Mouse (Mus musculus): ENCODE results near the gene Wnt7b. TPM values are rescaled to one million over a fixed set of nuclear protein-coding genes. Genes with fewer than 3 reads are reported as not detected.

The Wnt7b gene
- 33.2 and 35.0 TPM in 2 replicates for polyA plus RNA-seq (2015; fragmentation: Nextera tagmentation; extraction: Ambion mirVana)

GRCm38 (mm10) chr15:85582356-85582910, at the start of gene Wnt7b:
Gene Wnt7b (minus strand): TSS chr15:85582473.
- peaks cover 50% of the 10 kb centered on the region for H3K27me3 ChIP-seq (replicated peaks)
- ATAC-seq (replicated peaks), result 0 out of 2 replicates have a peak, but pooled peaks have one; percentile 31
- WGBS, result 2% methylated on average over 19 of the region's 19 CpGs

GRCm38 (mm10) chr15:85631591-85631990, 49.3 kb upstream of the Wnt7b start:
- no peak overlapping the region for H3K4me3 ChIP-seq
- no peak overlapping the region for H3K27ac ChIP-seq
- H3K9me3 ChIP-seq, result no peaks in the 10 kb centered on the region
- no peak for ATAC-seq (replicated peaks)
- no peaks in the 10 kb centered on the region for H3K36me3 ChIP-seq (replicated peaks)
- H3K9ac ChIP-seq, result no peak overlapping the region
- H3K4me2 ChIP-seq, result no peak overlapping the region
- peaks cover 9% of the 10 kb centered on the region for H3K4me1 ChIP-seq
- WGBS, result 31% methylated on average over 2 of the region's 2 CpGs
- H3K27me3 ChIP-seq (replicated peaks), result no peaks in the 10 kb centered on the region

More at GRCm38 (mm10) chr15:85582356-85582910, at the start of gene Wnt7b:
- Histone ChIP-seq H3K4me3 (peak within 1 kb of the TSS; percentile 62), H3K27ac (peak within 1 kb of the TSS; percentile 61), H3K36me3 (replicated peaks) (no peaks in the 10 kb centered on the region), H3K9ac (peak within 1 kb of the TSS; percentile 50), H3K4me2 (peak within 1 kb of the TSS; percentile 100), H3K4me1 (peaks cover 42% of the 10 kb centered on the region), H3K9me3 (no peaks in the 10 kb centered on the region)

- Histone ChIP-seq H3K4me2 (no peak overlapping the region), H3K36me3 (replicated peaks) (no peaks in the 10 kb centered on the region), H3K4me3 (no peak overlapping the region), H3K9ac (no peak overlapping the region), H3K9me3 (no peaks in the 10 kb centered on the region), H3K27me3 (replicated peaks) (peaks cover under 1% of the 10 kb centered on the region), H3K4me1 (peaks cover 18% of the 10 kb centered on the region), H3K27ac (no peak overlapping the region)
- 72% methylated on average over 7 of the region's 7 CpGs for WGBS
- no peak for ATAC-seq (replicated peaks)
These were observed 47.8 kb upstream of the Wnt7b start for GRCm38 (mm10) chr15:85629924-85630545.

- peak overlapping the region; percentile 53 for H3K9ac ChIP-seq
- ATAC-seq (replicated peaks), result peak; percentile 87
- no peaks in the 10 kb centered on the region for H3K9me3 ChIP-seq
- H3K27ac ChIP-seq, result peak overlapping the region; percentile 71
- peak overlapping the region; percentile 46 for H3K4me3 ChIP-seq
- peak overlapping the region; percentile 78 for H3K4me2 ChIP-seq
- peaks cover 12% of the 10 kb centered on the region for H3K27me3 ChIP-seq (replicated peaks)
- under 1% methylated on average over 65 of the region's 68 CpGs for WGBS
- peaks cover 12% of the 10 kb centered on the region for H3K4me1 ChIP-seq
- no peaks in the 10 kb centered on the region for H3K36me3 ChIP-seq (replicated peaks)
These were observed 43.5 kb upstream of the Wnt7b start for GRCm38 (mm10) chr15:85625666-85626279.

- H3K27ac ChIP-seq, result no peak overlapping the region
- no peak for ATAC-seq (replicated peaks)
These were observed 39.9 kb upstream of the Wnt7b start for GRCm38 (mm10) chr15:85622213-85622612.

GRCm38 (mm10) chr15:85615537-85616100, 33.3 kb upstream of the Wnt7b start:
- Histone ChIP-seq H3K4me2 (no peak overlapping the region), H3K4me3 (no peak overlapping the region), H3K27me3 (replicated peaks) (0 out of 2 replicates have a peak, but pooled peaks cover 6% of the 10 kb centered on the region), H3K9me3 (peaks cover 2% of the 10 kb centered on the region; the same call in 1 of the 2 replicates), H3K9ac (no peak overlapping the region), H3K27ac (no peak overlapping the region), H3K36me3 (replicated peaks) (no peaks in the 10 kb centered on the region), H3K4me1 (peaks cover 17% of the 10 kb centered on the region; the same call in 1 of the 2 replicates)
- ATAC-seq (replicated peaks), result no peak
- 33% methylated on average over 20 of the region's 21 CpGs for WGBS

More at GRCm38 (mm10) chr15:85622213-85622612, 39.9 kb upstream of the Wnt7b start:
- peaks cover 12% of the 10 kb centered on the region for H3K4me1 ChIP-seq
- 81% methylated on average over 13 of the region's 13 CpGs for WGBS
- peaks cover 12% of the 10 kb centered on the region for H3K27me3 ChIP-seq (replicated peaks)
- H3K9ac ChIP-seq, result no peak overlapping the region
- H3K36me3 ChIP-seq (replicated peaks), result no peaks in the 10 kb centered on the region
- no peak overlapping the region for H3K4me2 ChIP-seq
- no peak overlapping the region for H3K4me3 ChIP-seq
- H3K9me3 ChIP-seq, result peaks cover 2% of the 10 kb centered on the region; the same call in 1 of the 2 replicates

GRCm38 (mm10) chr15:85615075-85615474, 32.8 kb upstream of the Wnt7b start:
- no peak for ATAC-seq (replicated peaks)
- H3K4me3 ChIP-seq, result no peak overlapping the region
- H3K27me3 ChIP-seq (replicated peaks), result 0 out of 2 replicates have a peak, but pooled peaks cover 6% of the 10 kb centered on the region
- H3K9me3 ChIP-seq, result peaks cover 2% of the 10 kb centered on the region; the same call in 1 of the 2 replicates
- 45% methylated on average over 22 of the region's 22 CpGs for WGBS
- H3K27ac ChIP-seq, result no peak overlapping the region
- no peak overlapping the region for H3K4me2 ChIP-seq
- H3K4me1 ChIP-seq, result peaks cover 17% of the 10 kb centered on the region; the same call in 1 of the 2 replicates
- no peaks in the 10 kb centered on the region for H3K36me3 ChIP-seq (replicated peaks)
- H3K9ac ChIP-seq, result no peak overlapping the region

GRCm38 (mm10) chr15:85613358-85614266, 31.3 kb upstream of the Wnt7b start:
- no peak overlapping the region for H3K9ac ChIP-seq
- 0 out of 2 replicates have a peak, but pooled peaks cover 6% of the 10 kb centered on the region for H3K27me3 ChIP-seq (replicated peaks)
- no peak overlapping the region for H3K4me3 ChIP-seq
- no peaks in the 10 kb centered on the region for H3K36me3 ChIP-seq (replicated peaks)
- ATAC-seq (replicated peaks), result peak; percentile 81
- peaks cover 17% of the 10 kb centered on the region; the same call in 1 of the 2 replicates for H3K4me1 ChIP-seq
- no peaks in the 10 kb centered on the region for H3K9me3 ChIP-seq
- peak overlapping the region; percentile 74 for H3K27ac ChIP-seq
- WGBS, result 62% methylated on average over 17 of the region's 17 CpGs
- H3K4me2 ChIP-seq, result no peak overlapping the region

- WGBS, result 78% methylated on average over 8 of the region's 8 CpGs
- H3K4me1 ChIP-seq, result peaks cover 17% of the 10 kb centered on the region; the same call in 1 of the 2 replicates
- H3K36me3 ChIP-seq (replicated peaks), result no peaks in the 10 kb centered on the region
- no peak overlapping the region for H3K9ac ChIP-seq
- H3K27me3 ChIP-seq (replicated peaks), result 0 out of 2 replicates have a peak, but pooled peaks cover 6% of the 10 kb centered on the region
- H3K9me3 ChIP-seq, result no peaks in the 10 kb centered on the region
- H3K4me3 ChIP-seq, result no peak overlapping the region
- no peak overlapping the region for H3K4me2 ChIP-seq
- peak overlapping the region; percentile 74 for H3K27ac ChIP-seq
- no peak for ATAC-seq (replicated peaks)
These were observed 30.5 kb upstream of the Wnt7b start for GRCm38 (mm10) chr15:85612660-85613357.

GRCm38 (mm10) chr15:85611701-85612520, 29.6 kb upstream of the Wnt7b start:
- Histone ChIP-seq H3K9ac (no peak overlapping the region), H3K4me1 (peaks cover 17% of the 10 kb centered on the region; the same call in 1 of the 2 replicates), H3K27ac (peak overlapping the region; percentile 63; the same call in 1 of the 2 replicates), H3K27me3 (replicated peaks) (0 out of 2 replicates have a peak, but pooled peaks cover 6% of the 10 kb centered on the region), H3K9me3 (no peaks in the 10 kb centered on the region), H3K4me3 (no peak overlapping the region), H3K4me2 (no peak overlapping the region), H3K36me3 (replicated peaks) (no peaks in the 10 kb centered on the region)
- WGBS, result 69% methylated on average over 16 of the region's 16 CpGs
- ATAC-seq (replicated peaks), result no peak

Measured in midbrain, embryonic 15.5 days (tissue).